Mouse (Mus musculus) mouse embryonic stem cell (cell line): ENCODE data around the gene Dusp16.

Experiments used
- in situ Hi-C, 2 experiments: fragments of 300-500 bp; cut with MboI; formaldehyde crosslinking; loops; 1 replicate in 1 of 2; 3 replicates in 1 of 2; pipeline ENCODE4 v1.14.3; 2019 to 2020; ENCODE audit warnings: low sequenced_read_pairs in 2 of 2, low pct_unique_long_range_greater_than_20kb in 1 of 2, mixed read lengths in 1 of 2; ENCODE audit not compliant: unreplicated experiment in 1 of 2

Gene Dusp16

DNA sequence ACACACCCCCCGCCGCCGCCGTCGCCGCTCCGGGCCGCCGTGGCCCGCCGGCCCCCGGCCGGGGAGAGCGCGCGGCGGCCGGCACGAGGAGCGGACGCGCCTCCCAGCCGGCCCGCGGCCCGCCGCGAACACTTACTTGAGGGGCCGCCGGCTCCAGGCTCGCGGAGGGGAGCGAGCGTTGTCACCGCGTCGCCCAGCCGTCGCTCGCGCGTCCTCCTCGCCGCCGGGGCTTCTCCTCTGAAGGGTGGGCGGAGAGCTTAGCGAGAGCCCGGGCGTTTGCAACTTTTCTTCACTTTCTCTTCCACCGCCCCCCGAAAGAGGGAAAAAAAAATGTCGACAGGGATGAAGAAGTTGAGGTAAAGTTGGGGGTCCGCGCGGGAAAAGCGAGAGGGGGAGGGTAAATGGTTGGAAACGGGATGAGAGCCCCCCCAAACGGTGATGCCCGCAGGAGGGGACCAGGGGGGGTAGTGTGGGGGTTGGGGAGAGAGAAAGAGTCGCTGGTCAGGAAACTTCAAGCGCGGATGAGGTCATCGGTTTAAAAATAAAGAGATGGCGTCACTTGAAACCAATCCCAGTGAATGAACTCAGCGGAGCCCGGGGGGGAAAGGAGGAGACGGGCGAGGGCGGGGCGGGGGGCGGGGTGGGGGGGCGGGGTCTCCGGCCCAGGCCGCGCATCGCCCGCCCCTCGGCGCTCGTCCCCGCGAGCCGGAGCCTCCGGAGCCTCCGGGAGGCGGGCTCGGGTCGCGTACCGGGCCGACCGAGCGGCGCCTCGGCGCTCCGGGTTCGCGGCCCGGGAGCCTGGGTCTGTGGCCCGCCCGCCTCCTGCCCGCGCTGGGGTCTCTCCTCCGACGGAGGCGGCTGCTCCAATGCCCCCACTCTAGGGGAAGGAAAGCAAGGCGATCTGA is at the start of gene Dusp16:
TSS of gene Dusp16 (minus strand) at position 485 of the 905 bp plus-strand sequence.
- in situ Hi-C loops: no loop called here

DNA sequence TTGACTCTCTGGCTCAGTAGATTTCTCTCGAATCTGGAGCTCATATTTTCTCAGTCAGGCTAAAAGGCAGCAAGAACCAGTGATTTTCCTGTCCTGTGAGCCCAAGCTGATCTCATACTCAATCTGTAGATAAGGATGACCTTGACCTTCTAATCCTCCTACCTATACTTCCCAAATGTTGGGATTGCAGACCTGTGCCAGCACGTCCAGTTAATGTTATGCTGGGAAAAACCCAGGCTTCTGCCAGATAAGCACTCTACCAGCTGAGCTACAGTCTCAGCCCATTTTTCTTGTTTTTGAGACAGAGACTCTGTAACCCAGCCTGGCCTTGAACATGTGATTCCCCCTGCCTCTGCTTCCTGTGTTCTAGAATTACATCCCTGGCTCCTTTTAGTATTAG is 47.9 kb upstream of the Dusp16 start:
- in situ Hi-C loops: no loop called here

- in situ Hi-C loops: no loop called here
Observed at GRCm38 (mm10) chr6:134838111-134838510, 45.7 kb upstream of the Dusp16 start.

GRCm38 (mm10) chr6:134834585-134835251 is 42.3 kb upstream of the Dusp16 start:
- in situ Hi-C loops: no loop called here

- in situ Hi-C loops: no loop called here
Observed at GRCm38 (mm10) chr6:134830776-134831175, 38.4 kb upstream of the Dusp16 start.

DNA sequence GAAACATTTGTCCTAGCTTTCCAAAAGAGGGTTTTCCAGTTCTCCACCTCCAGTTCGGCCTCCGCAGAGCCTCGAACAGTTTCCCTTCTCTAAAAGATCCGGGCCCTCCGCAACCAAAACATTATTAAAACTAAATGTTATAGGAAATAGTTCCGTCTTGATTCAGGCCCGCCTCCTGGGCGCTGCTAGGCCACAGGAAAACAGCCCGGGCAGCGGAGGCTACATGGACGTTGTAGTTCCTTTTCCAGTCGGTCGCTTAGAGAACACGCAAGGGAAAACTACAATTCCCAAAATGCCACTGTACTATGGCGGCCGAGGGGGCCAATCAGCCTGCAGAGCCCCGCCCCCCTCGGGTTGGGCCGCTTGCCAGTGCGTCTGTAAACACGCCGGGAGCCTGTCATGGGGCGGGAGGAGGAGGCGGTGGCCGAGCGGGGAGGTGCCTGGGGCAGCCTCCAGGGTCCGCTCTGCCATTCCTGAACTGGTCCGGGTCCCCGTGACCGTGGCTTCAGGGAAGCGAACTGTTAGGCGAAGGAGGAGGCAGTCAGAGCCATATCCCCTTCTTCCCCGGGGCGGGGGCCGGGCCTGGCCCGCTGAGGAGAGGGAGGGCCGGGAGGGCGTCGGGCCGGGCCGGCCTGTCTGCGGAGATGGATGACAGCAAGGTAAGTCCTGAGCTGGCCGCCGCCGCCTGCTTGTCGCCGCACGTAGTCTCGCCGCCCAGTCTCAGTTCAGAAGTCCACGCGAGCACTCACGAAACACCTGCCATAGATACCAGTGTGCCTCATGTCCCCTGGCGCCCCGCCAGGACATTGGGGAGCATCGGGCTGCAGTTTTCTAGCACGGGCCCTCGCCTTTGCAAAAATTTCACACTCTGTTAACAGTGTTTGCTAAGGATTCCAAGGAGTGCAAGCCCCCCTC is 37.6 kb upstream of the Dusp16 start, which contains the start of gene Crebl2:
TSS of gene Crebl2 (plus strand) at position 369 of the 915 bp plus-strand sequence.
- in situ Hi-C loops: loop anchor here in 1 of 2 experiments (10.0 kb wide), 1 partner anchor 175 kb away; no protein-coding TSS in a partner anchor

GRCm38 (mm10) chr6:134822844-134823243 is 30.4 kb upstream of the Dusp16 start:
- in situ Hi-C loops: loop anchor here (5.0 to 10.0 kb wide), 2 partner anchors 168 to 176 kb away; no protein-coding TSS in a partner anchor

GRCm38 (mm10) chr6:134820411-134820810 is 28.0 kb upstream of the Dusp16 start:
- in situ Hi-C loops: loop anchor here (5.0 to 10.0 kb wide), 2 partner anchors 166 to 173 kb away; no protein-coding TSS in a partner anchor

DNA sequence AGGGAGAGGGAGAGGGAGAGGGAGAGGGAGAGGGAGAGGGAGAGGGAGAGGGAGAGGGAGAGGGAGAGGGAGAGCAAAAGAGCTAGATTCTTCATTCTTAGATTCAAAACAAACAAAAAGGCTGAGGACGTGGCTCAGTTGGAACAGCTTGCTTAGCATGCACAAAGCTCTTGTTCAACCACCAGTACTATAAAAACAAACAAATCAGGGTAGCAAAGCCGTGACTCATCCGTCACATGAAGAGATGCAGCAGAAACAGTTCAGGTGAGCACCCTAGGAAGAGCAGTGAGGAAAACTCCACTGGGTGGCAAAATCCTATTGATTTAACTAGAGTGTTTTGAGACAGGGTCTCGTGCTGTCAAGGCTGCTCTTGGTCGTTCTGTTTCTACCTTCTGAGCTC is 27.3 kb upstream of the Dusp16 start:
- in situ Hi-C loops: loop anchor here (5.0 to 10.0 kb wide), 2 partner anchors 165 to 172 kb away; no protein-coding TSS in a partner anchor

- in situ Hi-C loops: no loop called here
Observed at GRCm38 (mm10) chr6:134817051-134817928, 24.9 kb upstream of the Dusp16 start.

- in situ Hi-C loops: no loop called here
Observed at GRCm38 (mm10) chr6:134813066-134813465, 20.6 kb upstream of the Dusp16 start.

DNA sequence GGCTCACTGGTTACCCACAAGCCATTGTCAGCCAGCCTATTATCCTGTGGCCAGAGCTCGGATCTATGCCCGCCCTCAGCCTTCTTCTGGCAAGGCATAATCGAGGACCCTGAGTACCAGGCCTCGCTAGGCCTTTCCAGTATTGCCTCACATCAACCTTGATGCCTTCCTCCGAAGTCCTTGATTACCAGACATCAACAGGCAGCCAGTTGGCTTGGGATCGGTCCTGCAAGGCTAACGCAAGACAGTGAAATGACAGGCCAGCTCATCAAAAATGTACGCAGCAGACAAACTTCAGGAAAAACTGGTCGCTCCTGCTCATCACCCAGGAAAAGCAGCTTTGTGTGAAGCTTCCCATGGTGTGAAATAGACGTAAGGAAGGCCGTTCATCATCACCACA is 15.4 kb upstream of the Dusp16 start:
- in situ Hi-C loops: no loop called here

- in situ Hi-C loops: no loop called here
Observed at GRCm38 (mm10) chr6:134807091-134807490, 14.7 kb upstream of the Dusp16 start.

DNA sequence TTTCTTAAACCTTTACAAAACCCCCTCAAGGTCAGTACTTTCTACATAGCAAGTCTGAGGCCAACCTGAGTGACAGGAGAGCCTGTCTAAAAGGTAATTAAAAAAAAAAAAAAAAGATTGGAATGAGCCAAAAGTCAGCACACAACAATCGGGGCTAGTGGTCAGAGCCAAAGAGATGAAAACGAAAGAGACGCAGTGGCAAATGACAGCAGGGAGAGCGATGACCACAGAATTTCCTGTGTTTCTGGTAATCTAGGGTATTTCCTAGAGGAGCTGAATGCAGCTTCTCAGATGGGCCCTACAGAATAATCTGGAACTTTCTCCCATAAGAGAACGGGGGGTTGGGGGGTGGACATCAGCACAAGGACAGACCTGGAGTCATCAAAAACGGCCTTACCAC is 13.7 kb upstream of the Dusp16 start:
- in situ Hi-C loops: no loop called here

- in situ Hi-C loops: no loop called here
Observed at GRCm38 (mm10) chr6:134804736-134805277, 12.4 kb upstream of the Dusp16 start.

DNA sequence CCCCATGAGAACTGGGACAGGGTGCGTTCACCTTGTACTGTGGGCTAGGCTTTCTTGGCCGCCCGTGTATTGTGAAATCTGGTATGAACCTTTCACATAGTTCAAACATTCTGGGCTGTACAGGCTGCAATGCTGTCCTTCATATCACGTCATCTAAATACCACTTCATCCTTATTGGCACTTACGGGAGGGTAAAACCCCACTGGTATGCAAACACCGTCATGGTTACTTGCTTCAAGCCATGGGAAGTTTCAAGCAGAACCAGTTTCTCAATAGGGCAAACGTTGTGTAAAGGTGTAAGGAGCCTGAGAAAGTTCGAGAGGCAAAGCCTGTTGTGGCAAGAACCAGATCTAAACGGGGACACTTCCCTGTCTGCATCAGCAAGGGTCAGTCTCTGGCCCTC is 10.2 kb upstream of the Dusp16 start:
- in situ Hi-C loops: no loop called here

DNA sequence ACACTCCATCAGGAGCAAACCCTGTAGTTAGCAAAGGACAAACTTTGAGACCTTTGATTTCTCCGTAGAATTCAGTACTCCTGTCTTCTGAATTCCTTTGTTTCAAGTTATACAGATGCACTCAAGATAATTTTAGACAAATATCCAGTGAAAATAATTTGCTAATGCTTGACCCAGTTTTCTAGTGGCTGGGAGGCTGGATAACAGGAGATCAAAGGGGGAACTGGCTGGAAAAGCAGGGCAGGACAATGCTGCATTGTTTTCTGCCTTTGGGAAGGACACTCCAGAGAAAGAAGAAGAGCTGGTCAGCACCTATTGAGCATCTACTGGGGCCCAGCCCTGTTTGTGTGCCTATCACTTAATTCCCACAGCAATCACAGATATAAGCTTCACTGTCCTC is 9.1 kb upstream of the Dusp16 start:
- in situ Hi-C loops: no loop called here
